Mouse (Mus musculus) megakaryocyte, adult 5-6 weeks (primary cell): ENCODE measurements at regions not wholly inside any gene's neighbourhood (a gene's known extent, or its start where the extent isn't known, plus 50 kb on each side); places are given as distances from the start of the nearest gene placed in this dataset.
A peak's percentile ranks its signal among the peaks of the same experiment; 100 is the strongest.

ENCODE experiments used
- ATAC-seq: 2 replicates; pipeline ENCODE4 v1.8.0; 2016; ENCODE audit warnings: mild to moderate bottlenecking, inconsistent platforms; ENCODE audit not compliant: poor library complexity, severe bottlenecking

DNA sequence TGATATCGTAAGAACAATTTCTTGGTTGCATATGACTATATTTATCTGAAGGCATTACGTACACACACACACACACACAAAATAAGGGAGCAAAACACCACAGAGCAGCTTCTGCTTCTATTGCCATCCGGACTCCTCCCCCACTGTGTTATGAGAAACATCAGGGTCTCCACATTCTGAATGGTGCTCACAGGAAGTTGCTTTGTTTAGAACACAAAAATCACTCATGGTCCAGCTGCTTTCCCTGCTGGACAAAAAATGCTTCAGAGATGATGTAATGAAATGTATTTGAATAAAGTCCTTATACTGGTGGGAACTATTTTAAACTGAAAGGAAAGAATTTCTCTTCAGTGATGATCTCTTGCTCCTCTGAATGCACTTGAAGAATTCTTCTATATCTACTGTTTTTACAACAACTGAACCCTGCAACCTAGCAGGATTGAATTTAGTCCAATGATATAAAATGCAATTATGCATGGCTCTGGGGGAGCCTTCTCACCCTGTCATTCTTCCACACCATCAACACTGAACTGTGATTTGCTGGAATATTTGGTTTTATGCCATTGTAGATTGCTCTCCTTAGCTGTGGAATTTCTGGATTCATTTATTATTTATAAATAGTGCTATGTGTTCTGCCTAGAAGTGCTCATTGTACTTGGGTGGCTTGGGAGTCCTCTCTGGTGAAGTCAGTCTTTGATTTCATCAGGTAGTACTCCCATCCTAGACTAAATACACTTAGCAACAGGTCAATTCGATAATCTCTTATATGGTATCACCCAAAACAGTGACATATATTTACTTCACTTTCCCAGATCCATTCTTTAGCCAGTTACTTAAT lies 296.7 kb upstream of the Pitrm1 start:
- ATAC-seq = no peak

DNA sequence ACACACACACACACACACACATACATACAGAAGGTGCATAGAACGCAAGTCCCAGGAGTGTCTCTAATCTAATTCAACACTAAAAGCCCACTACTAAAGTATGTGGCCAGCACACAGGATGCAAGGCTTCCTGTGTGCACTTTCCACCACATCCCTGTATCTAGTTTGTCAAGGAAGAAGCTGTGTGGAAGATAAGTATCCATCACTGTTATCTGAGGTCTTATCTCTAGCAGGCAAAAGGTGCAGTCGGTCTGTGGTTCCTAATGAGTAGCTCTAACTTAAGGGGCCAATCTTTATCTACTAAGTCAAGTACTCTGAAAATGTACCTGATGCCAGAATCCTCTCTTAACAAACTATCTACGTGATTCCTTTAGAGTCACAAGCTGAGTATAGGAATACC lies 295.8 kb upstream of the Pitrm1 start:
- peak; percentile 52; the same call in 1 of the 2 replicates for ATAC-seq

DNA sequence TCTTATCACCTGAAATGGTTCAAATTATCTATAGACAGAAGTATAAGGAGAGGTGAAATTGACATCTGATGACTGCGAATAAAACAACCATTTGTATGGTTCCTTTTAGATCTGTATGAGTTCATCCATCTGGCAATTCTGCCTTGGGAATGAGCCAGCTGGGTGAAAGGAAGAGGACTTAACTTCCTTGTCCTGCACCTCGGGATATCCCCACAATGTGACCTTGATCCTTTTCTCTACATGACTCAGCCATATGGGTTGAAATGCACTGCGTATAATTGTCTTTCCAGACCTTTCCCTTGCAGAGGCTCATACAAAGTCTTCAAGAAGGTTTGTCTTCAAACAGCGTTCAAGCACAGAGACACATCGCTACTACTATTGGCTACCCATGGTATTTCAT lies 292.6 kb upstream of the Pitrm1 start:
- no peak for ATAC-seq

DNA sequence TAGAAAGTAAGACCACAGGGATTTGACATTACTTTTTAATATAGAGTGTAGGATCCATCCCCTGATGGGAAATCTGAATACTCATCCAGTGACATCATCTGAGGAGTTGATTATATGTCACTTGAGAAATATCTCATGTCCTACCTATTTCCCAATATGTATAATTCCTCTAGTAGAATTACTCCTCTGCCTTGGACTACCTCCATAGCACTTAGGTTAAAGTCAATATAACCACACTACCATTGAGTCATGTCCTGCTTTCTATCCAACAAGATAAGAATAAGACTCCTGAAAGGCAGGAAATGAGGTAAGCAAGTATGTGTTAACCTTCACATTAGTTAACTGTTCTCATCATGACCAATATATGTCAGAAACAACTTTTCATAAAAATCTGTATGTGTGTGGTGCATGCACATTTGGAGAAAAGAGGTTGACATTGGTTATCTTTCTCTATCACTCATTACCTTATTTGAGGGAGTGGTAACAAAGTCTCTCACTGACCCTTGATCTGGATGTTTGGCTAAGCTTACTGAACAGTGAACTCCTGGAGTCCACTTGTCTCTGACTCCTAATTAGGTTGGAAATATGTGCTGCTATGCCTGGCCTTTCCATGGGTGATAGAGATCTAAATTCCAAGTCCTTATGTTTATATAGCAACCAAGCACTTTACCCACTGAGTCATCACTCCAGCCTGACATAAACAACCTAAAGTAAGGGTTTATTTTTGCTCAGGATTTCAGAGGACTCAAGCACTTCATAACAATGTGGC lies 292.0 kb upstream of the Pitrm1 start:
- no peak for ATAC-seq

DNA sequence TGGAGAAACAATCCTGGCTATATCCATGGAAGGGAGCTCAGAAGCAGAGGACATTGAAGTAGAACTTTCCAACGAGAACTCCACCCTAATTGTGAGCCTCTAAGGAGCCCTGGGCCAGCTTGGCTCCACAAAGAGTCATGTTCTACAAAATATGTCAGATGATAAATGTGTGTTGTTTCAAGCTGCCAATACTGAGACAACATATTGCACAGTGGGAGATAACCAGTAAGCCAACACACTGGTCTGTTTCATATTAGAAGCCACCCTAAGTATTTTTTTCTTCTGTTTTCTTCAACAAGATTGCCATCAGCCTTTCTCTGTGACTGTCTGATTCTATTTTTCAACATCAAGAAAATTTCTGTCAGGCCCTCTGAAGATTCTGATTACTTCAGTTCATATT lies 289.5 kb upstream of the Pitrm1 start:
- no peak for ATAC-seq

DNA sequence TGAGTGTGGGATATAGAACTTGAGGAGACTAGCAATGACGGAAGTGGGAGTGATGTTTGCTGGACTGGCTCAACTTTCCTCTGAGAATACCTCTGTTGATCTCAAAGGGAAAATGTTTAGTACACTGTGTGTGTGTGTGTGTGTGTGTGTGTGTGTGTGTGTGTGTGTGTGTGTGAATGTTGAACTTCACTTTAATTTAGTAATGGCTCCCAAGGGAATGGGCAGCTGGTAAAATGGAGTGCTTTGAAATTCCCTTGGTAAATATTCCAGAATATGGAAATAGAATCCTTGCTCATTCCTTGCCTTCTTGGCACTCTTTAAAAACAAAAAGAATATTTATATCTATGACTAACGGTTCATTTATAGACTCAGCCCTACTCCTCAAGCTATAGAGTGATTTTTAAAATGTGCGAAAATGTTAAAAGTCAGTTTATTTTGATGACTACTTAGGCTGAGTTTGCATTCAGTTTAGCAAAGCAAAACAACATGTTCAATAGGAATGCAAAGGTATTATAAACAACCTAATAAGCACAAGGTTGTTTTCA lies 287.6 kb upstream of the Pitrm1 start:
- ATAC-seq = no peak

DNA sequence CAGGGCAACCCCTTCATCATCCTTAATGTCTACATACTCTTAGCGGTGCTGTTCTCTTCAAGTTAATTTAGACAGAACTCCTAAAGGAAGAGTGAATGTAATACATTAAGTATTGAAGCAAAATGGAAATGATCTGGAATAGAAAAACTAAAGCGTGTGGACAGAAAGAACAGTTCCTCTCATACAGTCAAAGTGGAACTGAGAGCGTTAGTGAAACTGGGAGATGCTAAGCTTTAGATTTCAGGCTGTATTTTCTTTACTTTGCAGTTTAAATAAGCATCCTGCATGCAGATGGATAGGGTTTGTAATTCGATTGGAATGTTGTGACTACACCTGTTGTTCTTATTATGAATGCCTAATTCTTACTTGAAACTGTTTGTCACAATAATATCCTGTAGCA lies 286.5 kb upstream of the Pitrm1 start:
- no peak for ATAC-seq

DNA sequence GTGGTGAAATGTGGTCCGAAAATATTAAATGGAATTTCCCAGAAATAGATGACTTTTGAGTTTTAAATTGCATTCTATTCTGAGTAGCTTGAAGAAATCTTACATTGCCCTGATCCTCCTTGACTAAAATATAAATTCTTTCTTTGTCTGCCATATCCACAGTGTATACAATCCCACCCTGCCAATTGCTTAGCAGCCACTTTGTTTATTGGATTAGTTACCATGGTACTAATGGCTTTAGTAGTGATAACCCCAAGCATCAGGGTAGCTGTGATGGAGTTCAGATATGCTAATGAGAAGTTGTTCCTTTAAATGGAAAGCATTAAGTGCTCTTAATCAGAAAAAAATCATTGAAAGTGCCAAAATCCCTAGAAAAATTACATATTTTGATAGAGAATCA lies 277.4 kb upstream of the Pitrm1 start:
- no peak for ATAC-seq

DNA sequence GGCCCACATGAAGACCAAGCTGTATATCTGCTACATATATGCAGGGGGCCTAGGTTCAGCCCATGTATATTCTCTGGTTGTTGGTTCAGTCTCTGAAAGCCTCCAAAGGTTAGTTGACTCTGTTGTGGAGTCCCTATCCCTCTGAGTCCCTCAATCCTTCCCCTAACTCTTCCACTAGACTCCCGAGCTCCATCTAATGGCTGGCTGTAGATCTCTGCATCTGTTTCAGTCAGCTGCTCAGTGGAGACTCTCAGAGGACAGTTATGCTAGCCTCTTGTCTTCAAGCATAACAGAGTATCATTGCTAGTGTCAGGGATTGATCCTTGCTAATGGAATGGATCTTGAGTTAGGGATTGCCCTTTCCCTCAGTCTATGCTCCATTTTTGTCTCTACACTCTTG lies 275.0 kb upstream of the Pitrm1 start:
- peak; percentile 33; the same call in 1 of the 2 replicates for ATAC-seq

DNA sequence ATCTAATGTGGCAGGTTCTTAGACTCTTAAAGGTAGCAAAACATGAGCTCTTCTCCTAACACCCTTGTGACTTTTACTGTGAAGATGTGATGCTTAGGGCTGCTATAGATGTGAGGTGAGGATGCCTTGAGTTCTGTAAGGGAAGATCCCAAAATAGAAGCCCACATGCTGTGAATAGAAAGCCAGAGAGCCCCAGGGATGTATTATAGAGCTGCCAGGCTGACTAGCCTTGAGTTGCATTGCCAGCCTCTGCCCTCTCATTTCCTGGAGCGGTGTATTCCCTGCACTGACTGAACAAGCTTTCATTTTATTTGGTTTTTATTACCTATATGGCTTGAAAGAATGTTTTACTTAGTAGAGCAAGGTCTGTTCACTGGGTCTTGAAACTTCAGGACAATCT lies 267.9 kb upstream of the Pitrm1 start:
- ATAC-seq = no peak

DNA sequence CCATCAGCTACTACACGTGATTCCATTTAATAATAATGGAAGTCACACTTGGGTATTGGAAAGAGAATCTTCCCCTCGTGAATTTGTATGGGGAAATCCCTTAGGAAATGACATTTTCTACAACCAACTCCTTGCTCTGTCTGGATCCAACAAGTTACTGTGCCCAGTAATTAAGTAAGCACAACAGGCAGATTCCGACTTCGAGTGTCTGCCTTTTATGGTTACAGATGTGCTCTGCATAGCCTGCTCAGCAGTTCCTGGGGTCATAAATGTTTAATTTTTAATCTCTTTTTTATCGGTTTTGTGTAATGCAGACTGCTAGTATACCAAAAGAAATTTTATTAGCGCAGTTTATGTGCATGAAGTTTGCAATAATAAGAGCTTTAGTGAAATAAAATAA lies 259.8 kb upstream of the Pitrm1 start:
- ATAC-seq = no peak

DNA sequence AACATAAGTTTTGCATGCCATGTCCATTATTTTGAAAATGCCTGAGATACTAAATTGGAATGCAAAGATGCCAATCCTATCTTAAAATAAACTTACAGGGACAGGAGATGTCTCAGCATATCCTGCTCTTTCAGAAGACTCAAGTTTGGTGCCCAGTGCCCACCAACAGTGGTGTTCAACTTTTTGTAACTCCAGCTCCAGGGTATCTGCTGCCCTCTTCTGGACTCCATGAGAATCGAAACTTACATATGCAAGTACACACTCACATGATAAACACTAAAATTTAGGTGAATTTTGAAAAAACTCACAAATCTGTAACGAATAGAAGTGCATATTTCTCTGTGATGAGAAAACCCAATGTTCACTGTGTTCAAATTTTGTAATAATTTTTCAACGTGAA lies 255.9 kb upstream of the Pitrm1 start:
- peak; percentile 70 for ATAC-seq

DNA sequence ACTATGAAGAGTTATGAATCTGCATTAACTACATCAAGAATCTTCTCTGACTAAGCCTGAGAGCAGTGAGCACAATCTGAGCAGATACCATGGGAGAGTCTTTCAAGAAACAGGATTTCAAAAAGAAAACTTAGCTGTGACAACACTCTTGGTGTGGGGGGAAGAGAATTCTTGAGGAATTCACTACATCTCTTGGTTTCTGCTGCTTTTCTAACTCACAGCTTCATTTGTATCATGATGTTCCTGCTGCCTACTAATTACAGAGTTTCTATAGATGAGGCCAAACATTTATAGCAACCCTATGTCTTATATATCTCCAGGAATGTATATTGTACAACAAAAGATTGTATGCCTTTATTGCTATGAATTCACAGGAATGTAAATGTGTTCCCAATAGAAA lies 242.2 kb upstream of the Pitrm1 start:
- ATAC-seq = no peak

DNA sequence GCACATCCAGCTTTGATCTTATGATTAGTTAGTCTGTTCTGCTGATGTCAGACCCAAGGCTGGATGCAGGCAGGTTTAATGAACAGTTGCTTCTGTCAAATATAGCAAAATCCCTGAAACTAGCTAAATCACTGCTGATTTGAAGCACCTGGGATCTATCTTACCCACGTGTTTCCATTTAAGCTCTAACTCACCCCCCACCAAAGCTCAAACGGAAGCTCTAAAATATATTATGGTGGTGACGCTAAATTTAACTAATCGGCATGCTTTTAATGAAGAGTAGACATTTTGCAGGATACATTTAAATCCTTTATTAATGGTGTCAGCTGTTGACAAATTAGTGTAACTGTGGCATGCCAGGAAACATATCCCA lies 241.3 kb upstream of the Pitrm1 start:
- no peak for ATAC-seq

DNA sequence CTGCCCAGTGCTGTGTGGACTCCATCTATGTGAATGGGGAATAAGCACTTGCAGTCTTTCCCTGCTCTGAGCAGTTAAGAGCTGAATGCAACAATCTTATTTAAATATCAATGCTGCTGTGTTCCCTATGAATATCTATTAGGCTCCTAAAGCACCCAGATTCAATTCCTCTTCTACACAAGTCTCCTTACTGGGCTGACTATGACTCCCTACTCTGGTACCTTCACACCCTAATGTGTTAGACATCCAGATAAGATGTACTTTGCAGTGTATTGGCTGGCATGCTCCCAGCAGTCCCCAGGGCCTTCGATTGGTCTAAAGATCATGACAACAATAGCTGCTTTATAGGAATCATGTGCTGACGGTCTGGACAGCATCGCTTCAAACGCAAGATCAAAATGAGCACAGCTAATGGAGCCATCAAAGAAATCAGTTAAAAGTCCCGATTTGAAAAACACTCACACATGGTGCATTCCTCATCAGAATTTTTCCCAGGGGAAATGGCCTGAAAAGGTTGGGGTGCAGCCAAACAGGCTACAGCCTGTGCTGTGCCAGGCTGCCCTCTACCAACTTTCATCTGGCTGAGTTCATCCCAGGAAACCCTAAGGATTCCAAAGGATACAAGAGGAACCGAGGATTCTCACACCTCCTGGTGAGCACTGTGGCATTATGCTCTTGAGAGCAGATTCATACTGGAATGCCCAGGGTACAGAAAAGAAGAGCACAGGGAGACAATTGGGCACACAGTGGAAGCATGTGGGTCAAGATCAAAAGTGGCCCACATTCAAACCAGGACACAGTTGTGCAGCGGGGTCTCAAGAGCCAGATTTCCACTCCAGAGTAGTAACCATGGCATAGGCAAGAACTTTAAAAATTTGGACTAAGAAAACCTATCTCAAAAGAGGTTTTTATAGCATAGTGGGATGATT lies 240.7 kb upstream of the Pitrm1 start:
- ATAC-seq = no peak

DNA sequence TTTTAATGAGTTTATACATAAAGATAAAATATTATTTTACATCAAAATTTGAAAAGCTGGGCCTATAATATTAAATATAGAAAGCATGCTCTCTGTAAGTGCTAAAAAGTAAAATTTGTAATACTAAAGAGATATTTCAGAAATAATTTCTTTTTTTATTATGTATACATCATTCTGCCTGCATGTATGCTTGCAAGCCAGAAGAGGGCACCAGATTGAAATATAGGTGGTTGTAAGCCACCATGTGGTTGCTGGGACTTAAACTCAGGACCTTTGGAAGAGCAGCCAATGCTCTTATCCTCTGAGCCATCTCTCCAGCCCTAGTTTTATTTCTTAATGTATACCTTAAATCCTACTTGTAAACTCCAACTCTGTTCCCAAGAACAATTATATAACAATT lies 231.7 kb upstream of the Pitrm1 start:
- ATAC-seq = no peak

DNA sequence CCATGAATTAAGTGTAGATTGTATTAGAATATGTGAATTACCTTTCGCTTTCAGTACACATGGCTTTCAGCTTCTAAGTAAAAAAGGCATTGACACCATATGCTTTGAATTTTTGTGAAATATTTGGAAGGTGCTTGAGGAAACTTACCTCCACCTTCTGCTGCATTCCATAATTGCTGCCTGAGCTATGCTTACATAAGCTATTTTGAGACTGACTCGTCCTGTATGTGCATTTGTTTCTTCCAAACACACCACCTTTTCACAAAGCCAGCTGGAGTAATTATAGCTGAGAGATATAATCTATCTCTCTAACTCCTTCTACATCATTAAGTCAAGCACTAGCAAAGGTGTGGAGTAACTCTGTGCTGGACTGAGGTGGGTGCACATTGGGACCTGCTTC lies 224.0 kb upstream of the Pitrm1 start:
- no peak for ATAC-seq

DNA sequence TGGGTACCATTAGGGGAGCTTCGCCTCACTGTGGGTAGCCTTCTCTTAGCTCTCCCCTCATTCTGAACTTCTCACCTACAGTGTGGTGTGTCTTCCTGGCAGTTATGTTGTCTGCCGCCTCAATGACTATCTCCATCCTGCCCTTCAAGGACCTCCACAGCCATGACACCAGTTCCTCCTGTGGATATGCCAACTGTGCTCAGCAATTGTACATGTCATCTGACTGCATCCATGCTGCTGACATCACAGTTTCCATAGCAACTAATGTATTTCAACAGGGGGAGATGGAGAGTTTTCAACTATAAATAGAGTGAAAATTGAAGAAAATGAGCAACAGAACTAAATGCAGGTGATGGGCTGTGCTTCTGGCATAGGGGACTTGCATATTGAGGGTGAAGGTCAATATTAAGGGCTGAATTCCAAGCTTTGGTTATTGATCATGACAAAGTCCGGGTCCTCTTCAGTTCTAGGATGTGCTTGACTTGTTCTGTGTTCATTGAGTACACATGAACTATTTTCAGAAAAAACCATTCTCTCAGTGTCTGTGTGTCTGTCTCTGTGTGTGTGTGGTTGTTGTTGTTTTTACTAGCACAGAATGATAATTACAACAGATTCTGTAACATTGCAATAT lies 217.5 kb upstream of the Pitrm1 start:
- ATAC-seq = no peak

DNA sequence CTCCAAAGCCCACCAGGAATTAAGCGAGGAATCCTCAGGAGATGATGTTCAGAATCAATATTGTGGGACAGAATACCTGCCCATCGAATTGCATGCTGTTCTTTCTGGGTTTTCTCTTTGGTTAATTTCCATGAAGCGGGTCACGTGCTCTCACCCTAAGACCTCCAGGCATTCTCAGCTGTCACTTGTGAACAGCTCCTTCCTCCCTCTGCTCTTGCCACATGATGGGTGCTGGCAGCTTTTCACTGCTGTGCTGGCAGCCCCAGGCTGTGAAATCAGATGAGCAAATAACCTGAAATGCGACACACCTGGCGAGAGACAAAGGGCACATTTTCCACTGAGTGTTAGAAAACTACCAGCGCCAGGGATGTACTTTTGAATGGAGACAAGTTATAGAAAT lies 207.8 kb upstream of the Pitrm1 start:
- no peak for ATAC-seq

DNA sequence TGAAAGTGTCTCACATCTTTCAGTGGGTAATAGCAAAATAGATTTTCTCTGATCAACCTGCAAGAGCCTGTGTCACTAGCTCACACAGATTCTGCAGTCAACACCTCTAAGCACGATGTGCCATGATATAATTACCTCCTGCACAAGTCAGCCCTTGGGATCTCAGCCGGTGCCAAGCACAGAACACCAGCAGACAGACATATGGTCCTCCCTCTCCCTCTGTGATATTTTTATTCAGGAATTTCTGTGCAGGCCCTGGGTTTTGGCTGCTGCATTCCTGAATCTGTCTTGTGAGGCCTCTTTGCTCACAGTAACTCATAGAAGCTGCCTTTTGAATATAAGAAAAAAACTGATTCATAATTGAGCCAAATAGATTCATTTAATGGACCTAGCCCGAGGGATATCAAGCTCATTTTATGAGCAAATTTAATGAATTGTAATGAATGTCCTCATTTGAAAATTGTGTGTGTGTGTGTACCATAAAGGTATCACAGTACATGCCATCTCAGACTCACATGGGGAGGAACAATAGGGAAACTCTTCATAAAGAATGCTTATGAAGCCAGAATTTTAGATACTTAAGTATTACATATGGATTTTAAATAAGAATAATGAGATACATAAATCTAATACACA lies 206.7 kb upstream of the Pitrm1 start:
- ATAC-seq = no peak
